Mouse (Mus musculus): ENCODE data around the gene Mettl13. TPM values are rescaled to one million over a fixed set of nuclear protein-coding genes. Genes with fewer than 3 reads are reported as not detected.
A peak's percentile ranks its signal among the peaks of the same experiment; 100 is the strongest.

The Mettl13 gene
- 10 to 100 TPM; 10.6 to 11.8 TPM for total RNA-seq (2021)
- long read RNA-seq, experiment 1, full-length matches to known transcripts: 4 of 6 reads
- long read RNA-seq, experiment 1, partial matches to known transcripts: 0 of 6 reads
- long read RNA-seq, experiment 1, other reads (novel, unspliced or antisense): 2 of 6 reads
- long read RNA-seq, experiment 2, full-length matches to known transcripts: 10 of 13 reads
- long read RNA-seq, experiment 2, partial matches to known transcripts: 0 of 13 reads
- long read RNA-seq, experiment 2, other reads (novel, unspliced or antisense): 3 of 13 reads

GRCm38 (mm10) chr1:162548016-162548916 is at the start of gene Mettl13:
Gene Mettl13, minus strand, starts transcription at chr1:162548551.
- peak; percentile 90 to 91 for DNase-seq (ENCODE audit: low spot score in 2 of 2)
- intact Hi-C loops (cut with DNase I): no loop called here

- intact Hi-C loops (cut with DNase I): no loop called here
- no peak for DNase-seq (ENCODE audit: low spot score in 2 of 2)
These were observed 49.2 kb upstream of the Mettl13 start for GRCm38 (mm10) chr1:162597379-162598102.

GRCm38 (mm10) chr1:162590415-162590997 is 42.2 kb upstream of the Mettl13 start:
- no peak for DNase-seq (ENCODE audit: low spot score in 2 of 2)
- intact Hi-C loops (cut with DNase I): loop anchor here (5.0 kb wide), 1 partner anchor 77 kb away; no protein-coding TSS in a partner anchor

GRCm38 (mm10) chr1:162589443-162589842 is 41.1 kb upstream of the Mettl13 start:
- intact Hi-C loops (cut with DNase I): no loop called here
- peak; percentile 21 to 38 for DNase-seq (ENCODE audit: low spot score in 2 of 2)

- DNase-seq (ENCODE audit: low spot score in 2 of 2): no peak
- intact Hi-C loops (cut with DNase I): no loop called here
These were observed 40.3 kb upstream of the Mettl13 start for GRCm38 (mm10) chr1:162588606-162589005.

GRCm38 (mm10) chr1:162586282-162586681 is 37.9 kb upstream of the Mettl13 start:
- DNase-seq (ENCODE audit: low spot score in 2 of 2): no peak
- intact Hi-C loops (cut with DNase I): no loop called here

GRCm38 (mm10) chr1:162582884-162583283 is 34.5 kb upstream of the Mettl13 start:
- DNase-seq (ENCODE audit: low spot score in 2 of 2): no peak
- intact Hi-C loops (cut with DNase I): no loop called here

GRCm38 (mm10) chr1:162575098-162575497 is 26.7 kb upstream of the Mettl13 start:
- DNase-seq (ENCODE audit: low spot score in 2 of 2): no peak
- intact Hi-C loops (cut with DNase I): no loop called here

- peak; percentile 64 for DNase-seq (ENCODE audit: low spot score in 2 of 2)
- intact Hi-C loops (cut with DNase I): no loop called here
These were observed 22.7 kb upstream of the Mettl13 start for GRCm38 (mm10) chr1:162570931-162571601.

GRCm38 (mm10) chr1:162570260-162570748 is 22.0 kb upstream of the Mettl13 start, which contains the start of gene Vamp4:
Gene Vamp4, plus strand, starts transcription at chr1:162570515.
- intact Hi-C loops (cut with DNase I): no loop called here
- DNase-seq (ENCODE audit: low spot score in 2 of 2): peak; percentile 89 to 94

- intact Hi-C loops (cut with DNase I): no loop called here
- no peak for DNase-seq (ENCODE audit: low spot score in 2 of 2)
These were observed 19.0 kb upstream of the Mettl13 start for GRCm38 (mm10) chr1:162567351-162567750.

- DNase-seq (ENCODE audit: low spot score in 2 of 2): no peak
- intact Hi-C loops (cut with DNase I): no loop called here
These were observed 16.6 kb upstream of the Mettl13 start for GRCm38 (mm10) chr1:162564992-162565391.

- intact Hi-C loops (cut with DNase I): no loop called here
- no peak for DNase-seq (ENCODE audit: low spot score in 2 of 2)
These were observed 14.9 kb upstream of the Mettl13 start for GRCm38 (mm10) chr1:162563236-162563635.

- intact Hi-C loops (cut with DNase I): loop anchor here (5.0 kb wide), 1 partner anchor 113 kb away; no protein-coding TSS in a partner anchor
- DNase-seq (ENCODE audit: low spot score in 2 of 2): no peak
These were observed 5.8 kb upstream of the Mettl13 start for GRCm38 (mm10) chr1:162554193-162554592.

- DNase-seq (ENCODE audit: low spot score in 2 of 2): no peak
- intact Hi-C loops (cut with DNase I): loop anchor here (5.0 kb wide), 1 partner anchor 114 kb away; no protein-coding TSS in a partner anchor
These were observed 4.6 kb upstream of the Mettl13 start for GRCm38 (mm10) chr1:162552956-162553355.

- no peak for DNase-seq (ENCODE audit: low spot score in 2 of 2)
- intact Hi-C loops (cut with DNase I): loop anchor here (5.0 kb wide), 1 partner anchor 118 kb away; no protein-coding TSS in a partner anchor
These were observed 1.4 kb upstream of the Mettl13 start for GRCm38 (mm10) chr1:162549615-162550283.

- DNase-seq (ENCODE audit: low spot score in 2 of 2): no peak
- intact Hi-C loops (cut with DNase I): no loop called here
These were observed 714 bp upstream of the Mettl13 start for GRCm38 (mm10) chr1:162548917-162549613.
